Mouse (Mus musculus) monocyte, adult 2 months (primary cell): ENCODE data around the gene Crybg3.

Experiments
- DNase-seq, 2 experiments: peaks; one replicate each; pipeline ENCODE4 v3.0.0; 2022; ENCODE audit warnings: low spot score in 2 of 2, low read depth in 1 of 2

Crybg3 gene

GRCm38 (mm10) chr16:59534349-59534748 is 66.4 kb downstream of the Crybg3 start:
- DNase-seq, result no peak

DNA sequence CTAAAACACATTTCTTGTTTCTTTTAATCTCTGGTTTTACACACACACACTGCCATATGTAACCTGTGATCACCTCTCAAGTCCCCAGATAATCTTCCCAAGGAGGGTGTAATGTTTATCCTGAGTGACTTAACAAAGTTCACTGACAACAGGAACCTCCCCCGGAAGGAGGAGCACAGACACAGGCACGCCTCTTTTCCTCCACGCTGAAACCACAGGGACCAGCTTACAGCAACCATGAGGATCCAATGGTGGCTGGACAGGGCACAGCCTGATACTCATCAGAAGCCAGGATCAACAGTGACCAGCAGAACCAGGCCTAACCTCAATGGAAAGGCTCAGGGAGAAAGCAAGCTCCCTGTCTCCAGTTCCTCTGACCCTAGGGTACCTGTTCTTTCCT is 68.2 kb downstream of the Crybg3 start:
- no peak for DNase-seq

GRCm38 (mm10) chr16:59531243-59531642 is 69.5 kb downstream of the Crybg3 start:
- no peak for DNase-seq

DNA sequence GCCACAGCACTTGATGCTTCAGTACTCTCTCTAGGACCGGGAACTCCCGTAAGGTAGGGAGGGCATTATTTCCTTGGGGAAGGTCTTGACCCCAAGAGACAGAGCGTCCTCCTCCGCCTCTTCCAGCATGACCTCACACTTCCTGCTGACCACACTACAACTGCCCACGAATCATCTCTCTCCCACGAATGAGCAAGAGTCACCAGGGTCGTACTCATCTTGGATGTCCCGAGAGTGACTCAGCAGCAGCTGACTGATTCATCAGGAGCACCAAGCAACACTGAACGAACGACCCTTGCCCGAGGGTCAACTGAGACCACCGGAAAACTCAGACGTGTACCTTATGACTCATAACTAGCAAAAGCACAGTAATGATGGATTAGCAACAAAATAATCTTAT is 71.2 kb downstream of the Crybg3 start:
- DNase-seq, result no peak

DNA sequence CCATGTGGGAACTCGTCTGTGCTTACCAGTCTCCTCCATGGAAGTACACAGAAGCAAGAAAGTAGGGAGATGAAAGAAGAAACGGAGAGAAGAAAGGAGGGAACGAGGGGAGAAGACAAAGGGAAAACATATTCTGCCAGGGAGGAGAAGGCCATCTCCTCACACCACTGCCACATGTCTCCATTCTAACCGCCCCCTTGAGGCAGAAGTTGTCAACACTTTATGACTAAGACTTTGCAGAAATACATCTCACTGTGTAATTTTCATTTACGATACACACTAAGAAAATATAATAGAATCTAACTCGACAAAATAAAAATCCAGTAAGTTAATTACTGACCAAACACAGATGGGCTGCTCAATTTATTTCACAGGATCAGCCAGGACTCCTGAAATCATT is 73.8 kb downstream of the Crybg3 start:
- DNase-seq, result no peak

DNA sequence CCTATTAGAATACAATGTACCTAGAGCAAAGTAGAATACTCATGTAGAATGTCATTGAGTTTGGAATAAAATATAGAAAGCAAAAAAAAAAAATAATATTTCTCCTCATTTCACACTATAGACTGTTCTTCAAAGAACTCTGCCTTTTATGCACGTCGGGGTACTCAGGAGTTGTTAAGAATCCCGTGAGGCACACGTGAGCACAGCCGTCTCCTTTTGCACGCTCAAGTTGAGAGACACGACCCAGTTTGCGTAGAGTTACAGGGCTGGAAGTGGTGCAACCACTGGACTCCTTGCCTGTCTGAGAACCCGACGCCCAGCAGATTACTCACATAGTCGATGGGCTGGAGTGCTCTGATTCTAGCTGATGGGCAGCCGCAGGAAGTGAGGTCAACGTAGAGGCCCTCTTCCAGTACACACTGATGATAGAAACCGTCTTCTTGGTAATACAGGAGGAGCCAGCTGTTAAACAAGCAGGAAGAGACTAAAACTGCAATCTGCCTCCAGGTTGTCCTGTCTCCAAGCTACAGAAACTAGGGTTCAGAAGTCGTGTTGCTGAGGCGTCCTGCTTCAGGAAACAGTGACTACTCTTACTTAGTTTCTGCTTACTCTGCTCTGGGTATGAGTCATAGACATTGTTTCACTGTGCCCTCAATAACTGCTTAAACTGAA is 78.9 kb downstream of the Crybg3 start:
- no peak for DNase-seq

DNA sequence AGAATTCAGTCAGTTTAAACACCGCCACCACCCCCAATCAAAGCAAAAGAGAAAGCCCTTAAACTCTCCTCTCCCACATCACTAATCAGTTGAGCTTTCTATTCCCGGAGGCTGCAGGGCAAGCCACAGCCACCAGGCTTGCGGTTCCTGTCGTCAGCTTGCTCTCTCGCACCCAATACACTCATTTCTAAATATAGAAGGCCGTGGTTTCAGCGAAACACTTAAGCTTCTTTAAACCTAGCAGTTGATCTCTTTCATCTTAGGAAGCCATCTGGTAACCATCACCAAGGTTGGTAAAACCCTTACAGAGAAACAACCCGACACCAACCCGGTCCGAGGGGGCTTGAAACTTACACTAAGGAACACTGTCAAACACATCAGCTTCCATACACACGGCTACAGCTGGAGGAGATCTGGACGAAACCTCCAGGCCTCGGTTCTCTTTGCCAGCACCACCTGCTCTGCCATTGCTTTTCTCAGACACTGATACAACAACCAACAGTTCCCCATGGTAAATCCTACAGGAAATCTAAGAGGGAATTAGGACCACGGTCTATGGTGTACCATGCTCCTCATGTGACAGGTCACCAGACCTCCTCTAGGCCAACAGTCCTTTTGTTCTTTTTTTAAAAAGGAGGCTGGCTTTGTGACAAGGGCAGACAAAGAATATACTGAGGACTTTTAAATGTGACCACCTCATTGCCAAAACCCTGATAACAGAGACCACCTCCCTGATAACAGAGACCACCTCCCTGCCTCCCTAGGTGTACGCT is 83.1 kb downstream of the Crybg3 start:
- DNase-seq, result no peak

- no peak for DNase-seq
These were observed 83.8 kb downstream of the Crybg3 start for GRCm38 (mm10) chr16:59516965-59517364.

DNA sequence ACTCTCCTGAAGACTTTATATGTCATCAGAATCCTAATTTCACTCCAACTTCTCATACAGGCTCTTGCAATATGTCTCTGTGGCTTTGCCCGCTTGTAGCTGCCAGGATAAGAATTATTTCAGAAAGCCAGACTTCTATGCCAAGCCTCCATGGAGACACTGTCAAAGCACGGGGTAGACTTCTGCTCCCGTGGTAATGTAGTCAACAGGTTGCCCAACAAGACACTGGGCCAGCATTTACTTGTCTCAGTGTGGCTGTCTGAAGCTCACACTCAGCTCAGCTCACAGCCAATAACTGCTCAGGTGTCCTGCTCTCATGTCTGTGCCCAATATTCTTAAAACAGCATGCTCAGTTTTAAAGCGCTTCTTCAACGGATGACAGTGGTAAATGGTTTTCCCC is 85.6 kb downstream of the Crybg3 start:
- no peak for DNase-seq

GRCm38 (mm10) chr16:59509830-59510229 is 90.9 kb downstream of the Crybg3 start:
- no peak for DNase-seq

DNA sequence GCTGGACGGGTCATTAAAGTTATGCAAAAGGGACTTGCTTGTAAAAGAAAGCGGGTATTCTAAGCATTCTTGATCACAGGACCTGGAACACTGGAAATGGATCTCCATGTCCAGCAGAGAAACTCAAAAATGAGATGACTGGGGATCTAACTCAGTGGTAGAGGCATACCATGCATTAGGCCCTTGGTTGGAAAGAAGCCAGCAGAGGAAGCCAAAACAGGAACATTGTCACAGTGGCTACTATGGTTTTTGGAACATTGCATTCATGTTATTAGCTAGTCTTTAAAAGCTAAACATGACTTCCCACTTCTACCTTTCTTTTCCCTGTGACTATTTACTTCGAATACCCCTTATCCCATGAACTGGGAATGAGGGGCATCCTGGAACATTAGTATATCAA is 101.6 kb downstream of the Crybg3 start:
- no peak for DNase-seq

DNA sequence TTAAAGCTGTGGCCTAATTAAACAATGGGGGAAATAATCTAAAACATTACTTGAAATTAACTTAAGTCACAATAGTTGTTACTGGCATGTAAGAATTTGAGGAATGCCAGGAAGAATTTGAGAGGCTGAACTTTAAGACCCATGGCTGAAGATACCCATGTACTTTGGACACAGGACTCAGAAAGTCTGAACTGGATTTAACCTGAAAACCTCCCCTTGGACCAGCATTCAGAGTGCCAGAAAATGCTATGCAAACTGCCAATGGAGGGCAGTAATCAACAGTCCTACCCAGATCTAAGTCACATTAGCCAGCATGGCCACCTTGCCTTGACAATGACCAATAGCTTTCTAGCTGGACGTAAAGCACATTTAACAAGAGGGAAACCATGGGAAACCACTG is 102.8 kb downstream of the Crybg3 start:
- no peak for DNase-seq

GRCm38 (mm10) chr16:59493199-59493598 is 107.6 kb downstream of the Crybg3 start:
- no peak for DNase-seq

- no peak for DNase-seq
These were observed 112.7 kb downstream of the Crybg3 start for GRCm38 (mm10) chr16:59487975-59488548.

- DNase-seq, result no peak
These were observed 113.5 kb downstream of the Crybg3 start for GRCm38 (mm10) chr16:59487239-59487638.

DNA sequence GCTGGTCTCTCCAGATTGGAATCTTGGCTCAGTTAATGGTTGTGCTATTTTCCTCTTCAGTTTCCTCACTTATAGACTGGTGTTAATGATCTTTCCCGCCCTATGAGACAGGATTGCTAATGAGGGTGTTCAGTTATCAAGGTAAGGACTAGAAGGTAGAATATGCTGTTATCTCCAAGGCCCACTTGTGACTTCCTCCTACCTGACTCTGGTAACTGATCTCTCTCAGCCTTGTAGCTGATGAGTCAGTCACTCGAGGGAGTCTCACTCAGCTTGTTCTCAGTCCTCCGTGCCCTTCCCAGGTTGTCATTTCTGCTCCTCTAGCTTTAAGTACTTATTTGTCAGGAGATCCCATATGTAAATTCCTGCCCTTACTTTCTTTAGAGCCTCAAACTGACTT is 122.8 kb downstream of the Crybg3 start:
- DNase-seq, result no peak

GRCm38 (mm10) chr16:59474788-59475187 is 126.0 kb downstream of the Crybg3 start:
- peak in 1 of 2 experiments; percentile 11 for DNase-seq

GRCm38 (mm10) chr16:59472546-59472945 is 128.2 kb downstream of the Crybg3 start:
- DNase-seq, result no peak

- peak; percentile 56 to 81 for DNase-seq
These were observed 129.0 kb downstream of the Crybg3 start, which contains the start of gene Riox2 for GRCm38 (mm10) chr16:59471637-59472278. TSS of gene Riox2 (plus strand) at chr16:59471775.

DNA sequence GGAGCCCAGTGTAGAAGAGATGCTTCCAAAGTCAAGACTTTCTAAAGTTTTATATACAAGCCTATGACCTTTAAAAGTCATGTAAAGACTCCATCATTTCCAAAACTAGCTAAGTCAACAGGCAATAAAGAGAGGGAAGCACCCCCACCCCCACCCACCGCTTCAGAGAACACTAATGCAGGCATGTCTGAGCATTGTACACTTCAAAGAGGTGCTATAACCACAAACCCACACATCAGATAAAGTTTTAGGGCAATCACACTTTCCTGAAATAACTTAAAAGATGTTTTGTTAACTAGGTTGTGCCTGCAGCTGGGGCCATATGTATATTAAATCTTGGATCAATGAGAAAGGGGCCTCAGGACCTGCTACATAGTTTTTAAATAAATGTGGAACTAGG is 130.9 kb downstream of the Crybg3 start:
- DNase-seq, result no peak

DNA sequence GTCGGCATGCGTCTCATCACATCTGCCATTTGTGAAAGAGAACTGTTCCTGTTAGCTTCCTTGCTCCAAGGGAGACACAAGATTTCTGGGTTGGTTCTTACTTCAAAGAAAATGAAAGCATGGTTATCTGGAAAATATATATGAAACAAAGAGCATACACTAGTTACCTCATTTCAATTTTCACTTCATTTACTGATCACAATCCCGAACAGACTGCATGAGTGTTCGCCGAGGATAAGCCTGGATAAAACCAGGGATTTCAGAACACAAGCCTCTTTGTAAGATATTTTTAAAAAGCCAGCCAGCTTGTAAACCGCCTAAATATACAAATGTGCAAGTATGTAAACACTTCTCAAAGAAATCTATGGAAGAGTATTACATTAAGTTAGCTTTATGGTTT is 136.8 kb downstream of the Crybg3 start:
- no peak for DNase-seq

DNA sequence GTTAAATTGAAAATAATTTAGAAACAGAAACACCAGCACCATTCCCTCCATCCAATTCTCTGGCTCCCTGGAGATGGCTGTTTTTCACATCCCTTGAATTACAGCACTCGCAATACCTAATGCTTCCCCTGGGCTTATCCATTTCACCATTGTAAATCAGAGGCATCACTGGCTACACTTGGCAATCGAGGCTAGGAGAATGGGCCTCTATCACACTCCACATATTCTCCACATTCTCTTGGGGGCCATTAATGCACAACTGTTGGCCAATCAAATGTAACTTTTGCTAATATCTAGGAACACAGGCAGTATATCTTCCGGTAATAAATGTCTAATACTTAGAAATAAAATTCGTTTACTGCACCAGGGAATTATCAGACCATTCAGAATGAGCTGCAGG is 137.2 kb downstream of the Crybg3 start:
- DNase-seq, result no peak
